Mouse (Mus musculus): ENCODE results near the gene H1foo. TPM values are rescaled to one million over a fixed set of nuclear protein-coding genes. Genes with fewer than 3 reads are reported as not detected.

The H1foo gene
- polyA plus RNA-seq, 1 experiment from 2014 or later, result not detected

DNA sequence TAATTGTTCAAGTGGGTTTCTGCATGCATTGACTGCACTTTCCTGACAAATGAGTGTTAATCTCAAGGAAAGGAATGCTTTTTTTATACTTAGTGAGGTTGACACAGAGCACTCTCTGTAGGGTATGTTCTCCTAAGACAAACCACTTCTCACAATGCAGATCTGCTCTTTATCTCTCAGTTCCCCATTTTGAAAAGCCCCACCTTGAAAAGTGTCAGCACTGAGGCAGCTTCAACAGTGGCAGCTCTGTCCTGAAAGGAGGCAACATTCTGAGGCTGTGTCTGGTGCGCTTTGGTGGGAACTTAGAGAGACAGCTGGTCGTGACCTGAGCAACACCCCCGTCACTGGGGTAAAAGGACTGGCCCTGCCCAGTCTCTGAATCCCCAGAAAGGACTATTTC, 35.7 kb upstream of the H1foo start:
- Histone ChIP-seq H3K4me2 (replicated peaks) (no peak overlapping the region), H3K27me3 (no peaks in the 10 kb centered on the region), H3K4me3 (replicated peaks) (no peak overlapping the region), H3K27ac (replicated peaks) (0 out of 2 replicates have a peak overlapping the region, but pooled peaks have one; percentile 4), H3K4me1 (no peaks in the 10 kb centered on the region), H3K9ac (no peak overlapping the region), H3K36me3 (peaks cover 25% of the 10 kb centered on the region), H3K9me3 (replicated peaks) (no peaks in the 10 kb centered on the region)
- ATAC-seq (ENCODE audit: insufficient number of reproducible peaks, low FRiP score, low TSS enrichment, low read depth), result no peak
- WGBS, result 71% methylated on average over 3 of the region's 3 CpGs

DNA sequence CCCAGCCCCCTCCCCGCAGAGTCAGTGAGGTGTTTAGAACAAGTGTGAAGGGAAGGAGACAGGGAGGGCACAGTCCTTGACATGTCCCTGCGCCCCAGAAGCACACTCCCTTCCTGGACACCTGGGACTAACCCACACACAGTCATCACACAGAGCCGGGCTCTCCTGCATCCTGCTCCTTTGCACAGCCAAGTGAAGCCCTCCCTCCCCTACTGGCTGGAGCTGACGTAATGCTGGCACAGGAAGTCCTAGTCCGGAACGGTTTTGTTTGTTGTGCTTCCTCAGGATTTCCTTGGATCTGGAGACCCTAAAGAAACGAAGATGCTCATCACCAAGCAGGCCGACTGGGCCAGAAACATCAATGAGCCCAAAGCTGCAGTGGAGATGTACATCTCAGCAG, 34.8 kb upstream of the H1foo start:
- Histone ChIP-seq H3K4me2 (replicated peaks) (no peak overlapping the region), H3K4me3 (replicated peaks) (no peak overlapping the region), H3K9ac (no peak overlapping the region), H3K27ac (replicated peaks) (peak overlapping the region; percentile 48; the same call in 1 of the 2 replicates), H3K27me3 (no peaks in the 10 kb centered on the region), H3K4me1 (no peaks in the 10 kb centered on the region), H3K9me3 (replicated peaks) (no peaks in the 10 kb centered on the region), H3K36me3 (peaks cover 25% of the 10 kb centered on the region)
- WGBS, result 54% methylated on average over 8 of the region's 8 CpGs
- 0 out of 2 replicates have a peak, but pooled peaks have one; percentile 9 for ATAC-seq (ENCODE audit: insufficient number of reproducible peaks, low FRiP score, low TSS enrichment, low read depth)

DNA sequence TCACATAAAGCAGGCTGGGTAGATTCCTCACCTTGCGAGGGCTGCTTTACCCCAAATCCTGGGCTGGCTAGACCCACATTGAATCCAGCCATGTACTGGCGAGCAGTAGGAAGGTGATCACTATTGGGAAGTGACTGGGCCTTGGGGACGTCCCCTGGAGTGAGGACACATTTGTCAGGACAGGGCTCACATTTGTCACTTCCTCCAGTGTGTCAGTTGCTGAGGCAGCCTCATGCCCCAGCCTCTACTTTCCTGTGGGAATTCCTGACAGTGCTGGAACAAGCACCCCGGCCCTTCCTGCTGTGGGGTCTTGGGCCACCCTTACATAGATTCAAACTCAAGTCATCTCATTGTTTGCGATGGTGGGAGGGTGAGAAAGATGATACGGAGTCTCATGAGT, 33.0 kb upstream of the H1foo start:
- Histone ChIP-seq H3K9ac (no peak overlapping the region), H3K4me1 (peaks cover 9% of the 10 kb centered on the region; the same call in 1 of the 2 replicates), H3K9me3 (replicated peaks) (no peaks in the 10 kb centered on the region), H3K27me3 (no peaks in the 10 kb centered on the region), H3K4me3 (replicated peaks) (no peak overlapping the region), H3K4me2 (replicated peaks) (no peak overlapping the region), H3K36me3 (peaks cover 12% of the 10 kb centered on the region; the same call in 1 of the 2 replicates), H3K27ac (replicated peaks) (no peak overlapping the region)
- 86% methylated on average over 6 of the region's 6 CpGs for WGBS
- no peak for ATAC-seq (ENCODE audit: insufficient number of reproducible peaks, low FRiP score, low TSS enrichment, low read depth)

DNA sequence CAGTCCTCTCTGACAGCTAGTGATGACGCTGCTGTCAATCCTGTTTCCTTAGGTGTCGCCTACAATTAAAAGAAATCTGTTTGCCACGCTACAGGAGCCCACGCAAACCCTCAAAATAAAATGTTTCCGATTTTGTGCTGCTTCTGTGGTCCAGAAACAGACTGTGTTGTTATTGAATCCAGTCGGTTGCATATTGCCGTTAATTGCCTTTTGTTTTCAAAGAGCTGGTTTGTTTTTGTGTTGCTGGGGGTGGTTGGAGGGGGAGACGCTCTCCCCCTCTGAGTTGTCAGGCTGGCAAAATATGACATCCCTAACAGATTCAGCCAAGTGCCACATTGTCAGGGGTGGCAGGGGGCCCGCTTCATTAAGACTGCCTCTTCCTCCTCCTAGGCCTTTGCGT, 31.3 kb upstream of the H1foo start:
- H3K27me3 ChIP-seq, result no peaks in the 10 kb centered on the region
- 74% methylated on average over 10 of the region's 10 CpGs for WGBS
- no peak overlapping the region for H3K9ac ChIP-seq
- peaks cover 3% of the 10 kb centered on the region; the same call in 1 of the 2 replicates for H3K36me3 ChIP-seq
- H3K4me2 ChIP-seq (replicated peaks), result no peak overlapping the region
- peaks cover 9% of the 10 kb centered on the region; the same call in 1 of the 2 replicates for H3K4me1 ChIP-seq
- ATAC-seq (ENCODE audit: insufficient number of reproducible peaks, low FRiP score, low TSS enrichment, low read depth), result no peak
- H3K27ac ChIP-seq (replicated peaks), result no peak overlapping the region
- H3K4me3 ChIP-seq (replicated peaks), result no peak overlapping the region
- no peaks in the 10 kb centered on the region for H3K9me3 ChIP-seq (replicated peaks)

DNA sequence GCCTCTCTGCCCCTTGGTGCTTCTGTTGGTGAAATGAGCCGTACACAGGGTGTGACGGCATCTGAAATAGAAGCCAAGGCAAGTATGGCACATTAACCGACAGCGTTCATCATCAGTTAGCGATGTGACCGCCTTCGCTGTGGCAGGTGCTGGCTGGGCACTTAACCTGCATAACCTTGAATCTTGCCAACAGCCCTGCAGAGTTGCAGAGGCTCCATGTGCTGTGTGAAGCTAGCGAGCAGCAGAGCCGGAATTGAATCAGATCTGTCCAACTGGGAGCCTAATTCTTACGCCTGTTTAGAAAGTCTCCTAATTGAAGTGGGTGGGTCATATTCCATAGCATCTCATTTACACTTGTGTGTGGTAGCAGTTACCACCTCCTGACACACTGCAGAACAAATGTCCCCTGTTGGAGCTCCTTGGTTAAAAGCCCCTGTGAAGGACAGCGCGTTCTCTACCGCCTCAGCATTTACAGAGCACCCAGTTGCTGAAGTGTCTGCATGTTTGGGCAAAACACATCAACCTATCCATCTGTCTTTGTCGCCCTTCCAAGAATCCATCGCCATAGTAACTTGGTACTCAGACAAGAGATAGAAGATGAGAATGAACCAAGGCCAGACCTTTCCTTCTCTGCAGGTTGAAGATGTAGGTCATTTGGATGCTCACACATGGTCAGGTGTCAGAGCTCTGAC, 30.1 kb upstream of the H1foo start:
- peaks cover 3% of the 10 kb centered on the region; the same call in 1 of the 2 replicates for H3K36me3 ChIP-seq
- no peaks in the 10 kb centered on the region for H3K27me3 ChIP-seq
- ATAC-seq (ENCODE audit: insufficient number of reproducible peaks, low FRiP score, low TSS enrichment, low read depth), result no peak
- no peak overlapping the region for H3K4me2 ChIP-seq (replicated peaks)
- H3K4me1 ChIP-seq, result peaks cover 9% of the 10 kb centered on the region; the same call in 1 of the 2 replicates
- 81% methylated on average over 15 of the region's 15 CpGs for WGBS
- no peak overlapping the region for H3K4me3 ChIP-seq (replicated peaks)
- H3K27ac ChIP-seq (replicated peaks), result no peak overlapping the region
- no peak overlapping the region for H3K9ac ChIP-seq
- H3K9me3 ChIP-seq (replicated peaks), result no peaks in the 10 kb centered on the region

GRCm38 (mm10) chr6:115915601-115916445, 28.9 kb upstream of the H1foo start:
- H3K9ac ChIP-seq, result no peak overlapping the region
- no peak overlapping the region for H3K4me3 ChIP-seq (replicated peaks)
- H3K4me1 ChIP-seq, result peaks cover 9% of the 10 kb centered on the region; the same call in 1 of the 2 replicates
- no peak overlapping the region for H3K27ac ChIP-seq (replicated peaks)
- no peak for ATAC-seq (ENCODE audit: insufficient number of reproducible peaks, low FRiP score, low TSS enrichment, low read depth)
- H3K27me3 ChIP-seq, result no peaks in the 10 kb centered on the region
- H3K9me3 ChIP-seq (replicated peaks), result no peaks in the 10 kb centered on the region
- no peak overlapping the region for H3K4me2 ChIP-seq (replicated peaks)
- H3K36me3 ChIP-seq, result no peaks in the 10 kb centered on the region
- WGBS, result 60% methylated on average over 17 of the region's 17 CpGs

DNA sequence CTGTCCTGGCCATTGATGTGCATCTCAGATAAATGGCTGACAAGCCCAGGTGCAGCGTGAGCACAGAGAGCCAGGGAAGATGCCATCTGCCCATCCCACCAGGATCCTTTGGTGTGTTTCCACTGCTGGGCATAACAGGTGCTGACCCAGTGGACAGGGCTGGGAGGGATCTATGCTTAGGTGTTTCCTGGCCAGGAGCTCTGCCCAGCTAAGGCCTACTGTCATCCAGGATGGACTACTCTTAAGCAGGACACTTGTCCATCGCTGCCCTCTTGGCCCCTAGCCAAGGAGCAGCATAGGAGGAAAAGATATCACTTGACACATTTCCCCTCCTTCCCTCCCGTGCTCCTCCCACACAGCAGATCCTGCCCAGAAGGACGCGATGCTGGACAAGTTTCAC, 28.1 kb upstream of the H1foo start:
- Histone ChIP-seq H3K27me3 (no peaks in the 10 kb centered on the region), H3K4me1 (peaks cover 9% of the 10 kb centered on the region; the same call in 1 of the 2 replicates), H3K9ac (no peak overlapping the region), H3K9me3 (replicated peaks) (no peaks in the 10 kb centered on the region), H3K4me2 (replicated peaks) (no peak overlapping the region), H3K4me3 (replicated peaks) (no peak overlapping the region), H3K27ac (replicated peaks) (no peak overlapping the region), H3K36me3 (no peaks in the 10 kb centered on the region)
- 79% methylated on average over 5 of the region's 5 CpGs for WGBS
- peak; percentile 9; the same call in 1 of the 2 replicates for ATAC-seq (ENCODE audit: insufficient number of reproducible peaks, low FRiP score, low TSS enrichment, low read depth)

GRCm38 (mm10) chr6:115918615-115919014, 26.1 kb upstream of the H1foo start:
- Histone ChIP-seq H3K9ac (no peak overlapping the region), H3K36me3 (no peaks in the 10 kb centered on the region), H3K27me3 (no peaks in the 10 kb centered on the region), H3K4me1 (peaks cover 9% of the 10 kb centered on the region; the same call in 1 of the 2 replicates), H3K4me2 (replicated peaks) (no peak overlapping the region), H3K27ac (replicated peaks) (no peak overlapping the region), H3K4me3 (replicated peaks) (no peak overlapping the region), H3K9me3 (replicated peaks) (no peaks in the 10 kb centered on the region)
- 69% methylated on average over 1 of the region's 1 CpGs for WGBS
- ATAC-seq (ENCODE audit: insufficient number of reproducible peaks, low FRiP score, low TSS enrichment, low read depth), result no peak

GRCm38 (mm10) chr6:115919876-115920275, 24.9 kb upstream of the H1foo start:
- H3K4me1 ChIP-seq, result peaks cover 11% of the 10 kb centered on the region
- H3K9me3 ChIP-seq (replicated peaks), result no peaks in the 10 kb centered on the region
- no peak overlapping the region for H3K4me3 ChIP-seq (replicated peaks)
- WGBS, result 81% methylated on average over 5 of the region's 5 CpGs
- no peaks in the 10 kb centered on the region for H3K36me3 ChIP-seq
- ATAC-seq (ENCODE audit: insufficient number of reproducible peaks, low FRiP score, low TSS enrichment, low read depth), result no peak
- no peak overlapping the region for H3K4me2 ChIP-seq (replicated peaks)
- H3K9ac ChIP-seq, result no peak overlapping the region
- no peak overlapping the region for H3K27ac ChIP-seq (replicated peaks)
- no peaks in the 10 kb centered on the region for H3K27me3 ChIP-seq

GRCm38 (mm10) chr6:115924829-115925228, 19.9 kb upstream of the H1foo start:
- no peak overlapping the region for H3K4me2 ChIP-seq (replicated peaks)
- WGBS, result 45% methylated on average over 6 of the region's 6 CpGs
- no peak overlapping the region for H3K9ac ChIP-seq
- peaks cover 25% of the 10 kb centered on the region for H3K4me1 ChIP-seq
- no peaks in the 10 kb centered on the region for H3K36me3 ChIP-seq
- H3K27ac ChIP-seq (replicated peaks), result no peak overlapping the region
- no peaks in the 10 kb centered on the region for H3K9me3 ChIP-seq (replicated peaks)
- H3K27me3 ChIP-seq, result no peaks in the 10 kb centered on the region
- ATAC-seq (ENCODE audit: insufficient number of reproducible peaks, low FRiP score, low TSS enrichment, low read depth), result no peak
- no peak overlapping the region for H3K4me3 ChIP-seq (replicated peaks)

- Histone ChIP-seq H3K4me3 (replicated peaks) (no peak overlapping the region), H3K4me2 (replicated peaks) (no peak overlapping the region), H3K27ac (replicated peaks) (0 out of 2 replicates have a peak overlapping the region, but pooled peaks have one; percentile 36), H3K9ac (no peak overlapping the region), H3K4me1 (peaks cover 25% of the 10 kb centered on the region), H3K27me3 (no peaks in the 10 kb centered on the region), H3K36me3 (no peaks in the 10 kb centered on the region), H3K9me3 (replicated peaks) (no peaks in the 10 kb centered on the region)
- no peak for ATAC-seq (ENCODE audit: insufficient number of reproducible peaks, low FRiP score, low TSS enrichment, low read depth)
- 32% methylated on average over 10 of the region's 10 CpGs for WGBS
These were observed 18.3 kb upstream of the H1foo start for GRCm38 (mm10) chr6:115926416-115926815.
